Mouse (Mus musculus): ENCODE measurements at regions not wholly inside any gene's neighbourhood (a gene's known extent, or its start where the extent isn't known, plus 50 kb on each side); places are given as distances from the start of the nearest gene placed in this dataset.

- Histone ChIP-seq H3K36me3 (ENCODE audit: control insufficient read depth, insufficient read depth) (no peaks in the 10 kb centered on the region), H3K4me3 (no peak overlapping the region), H3K79me2 (ENCODE audit: control insufficient read depth, insufficient read depth) (no peaks in the 10 kb centered on the region), H3ac (ENCODE audit: control insufficient read depth, insufficient read length) (no peak overlapping the region), H3K4me2 (ENCODE audit: low read depth) (no peak overlapping the region), H3K27me3 (ENCODE audit: control insufficient read depth, insufficient read depth, insufficient read length) (no peaks in the 10 kb centered on the region)
- TF ChIP-seq USF1 (IDR thresholded peaks at IDR 0.05; ENCODE audit: low read depth), result no peak
- TF ChIP-seq TCF3 (IDR thresholded peaks at IDR 0.05; ENCODE audit: insufficient read length, low read depth), result no peak
- no peak for TF ChIP-seq E2F4 (IDR thresholded peaks at IDR 0.05; ENCODE audit: insufficient read depth)
- no peak for TF ChIP-seq POLR2A (IDR thresholded peaks at IDR 0.05; ENCODE audit: insufficient read length, low read depth)
- no peak for TF ChIP-seq MYOG (IDR thresholded peaks at IDR 0.05; ENCODE audit: control insufficient read depth in 1 of 3, insufficient read depth in 1 of 3, insufficient read length in 2 of 3, low read depth in 2 of 3)
- no peak for TF ChIP-seq SRF (IDR thresholded peaks at IDR 0.05; ENCODE audit: control insufficient read depth, insufficient read length, low read depth)
Measured at GRCm38 (mm10) chr12:10248110-10248509, 121.7 kb upstream of the Nt5c1b start.

GRCm38 (mm10) chr12:10256385-10256784, 113.4 kb upstream of the Nt5c1b start:
- Histone ChIP-seq H3K27me3 (ENCODE audit: control insufficient read depth, insufficient read depth, insufficient read length) (no peaks in the 10 kb centered on the region), H3K4me3 (no peak overlapping the region), H3K79me2 (ENCODE audit: control insufficient read depth, insufficient read depth) (no peaks in the 10 kb centered on the region), H3ac (ENCODE audit: control insufficient read depth, insufficient read length) (no peak overlapping the region), H3K36me3 (ENCODE audit: control insufficient read depth, insufficient read depth) (no peaks in the 10 kb centered on the region), H3K4me2 (ENCODE audit: low read depth) (no peak overlapping the region)
- TF ChIP-seq E2F4 (IDR thresholded peaks at IDR 0.05; ENCODE audit: insufficient read depth) (no peak), SRF (IDR thresholded peaks at IDR 0.05; ENCODE audit: control insufficient read depth, insufficient read length, low read depth) (no peak), MYOD1 (IDR thresholded peaks at IDR 0.05; ENCODE audit: control insufficient read depth in 1 of 3, insufficient read length in 2 of 3, low read depth in 2 of 3) (no peak), TCF3 (IDR thresholded peaks at IDR 0.05; ENCODE audit: insufficient read length, low read depth) (no peak), MAX (IDR thresholded peaks at IDR 0.05; ENCODE audit: low read depth) (no peak), MYOG (IDR thresholded peaks at IDR 0.05; ENCODE audit: control insufficient read depth in 1 of 3, insufficient read depth in 1 of 3, insufficient read length in 2 of 3, low read depth in 2 of 3) (no peak), CEBPB (IDR thresholded peaks at IDR 0.05; ENCODE audit: insufficient read depth, poor library complexity, severe bottlenecking) (no peak), POLR2A (IDR thresholded peaks at IDR 0.05; ENCODE audit: insufficient read length, low read depth) (no peak), POLR2AphosphoS2 (IDR thresholded peaks at IDR 0.05; ENCODE audit: insufficient read length, low read depth) (no peak), USF1 (IDR thresholded peaks at IDR 0.05; ENCODE audit: low read depth) (no peak), REST (IDR thresholded peaks at IDR 0.05; ENCODE audit: insufficient read depth, insufficient read length) (no peak), TCF12 (IDR thresholded peaks at IDR 0.05; ENCODE audit: insufficient read depth, poor library complexity, severe bottlenecking) (no peak)

- no peak overlapping the region for H3K4me3 ChIP-seq
- peak overlapping the region; percentile 34 for H3K4me2 ChIP-seq (ENCODE audit: low read depth)
- TF ChIP-seq TCF3 (IDR thresholded peaks at IDR 0.05; ENCODE audit: insufficient read length, low read depth) (no peak), POLR2AphosphoS2 (IDR thresholded peaks at IDR 0.05; ENCODE audit: insufficient read length, low read depth) (no peak), MYOG (IDR thresholded peaks at IDR 0.05; ENCODE audit: control insufficient read depth in 1 of 3, insufficient read depth in 1 of 3, insufficient read length in 2 of 3, low read depth in 2 of 3) (no peak), POLR2A (IDR thresholded peaks at IDR 0.05; ENCODE audit: insufficient read length, low read depth) (no peak), SRF (IDR thresholded peaks at IDR 0.05; ENCODE audit: control insufficient read depth, insufficient read length, low read depth) (no peak), REST (IDR thresholded peaks at IDR 0.05; ENCODE audit: insufficient read depth, insufficient read length) (no peak), MAX (IDR thresholded peaks at IDR 0.05; ENCODE audit: low read depth) (no peak), USF1 (IDR thresholded peaks at IDR 0.05; ENCODE audit: low read depth) (no peak), MYOD1 (IDR thresholded peaks at IDR 0.05; ENCODE audit: control insufficient read depth in 1 of 3, insufficient read length in 2 of 3, low read depth in 2 of 3) (no peak), CEBPB (IDR thresholded peaks at IDR 0.05; ENCODE audit: insufficient read depth, poor library complexity, severe bottlenecking) (no peak), E2F4 (IDR thresholded peaks at IDR 0.05; ENCODE audit: insufficient read depth) (no peak), TCF12 (IDR thresholded peaks at IDR 0.05; ENCODE audit: insufficient read depth, poor library complexity, severe bottlenecking) (no peak)
- H3K27me3 ChIP-seq (ENCODE audit: control insufficient read depth, insufficient read depth, insufficient read length), result no peaks in the 10 kb centered on the region
- no peaks in the 10 kb centered on the region for H3K79me2 ChIP-seq (ENCODE audit: control insufficient read depth, insufficient read depth)
- no peaks in the 10 kb centered on the region for H3K36me3 ChIP-seq (ENCODE audit: control insufficient read depth, insufficient read depth)
- H3ac ChIP-seq (ENCODE audit: control insufficient read depth, insufficient read length), result no peak overlapping the region
Measured at GRCm38 (mm10) chr12:10266201-10266600, 103.6 kb upstream of the Nt5c1b start.

- H3K4me2 ChIP-seq (ENCODE audit: low read depth), result no peak overlapping the region
- H3ac ChIP-seq (ENCODE audit: control insufficient read depth, insufficient read length), result no peak overlapping the region
- TF ChIP-seq POLR2A (IDR thresholded peaks at IDR 0.05; ENCODE audit: insufficient read length, low read depth), result no peak
- no peak for TF ChIP-seq MYOG (IDR thresholded peaks at IDR 0.05; ENCODE audit: control insufficient read depth in 1 of 3, insufficient read depth in 1 of 3, insufficient read length in 2 of 3, low read depth in 2 of 3)
- no peak for TF ChIP-seq USF1 (IDR thresholded peaks at IDR 0.05; ENCODE audit: low read depth)
- no peak for TF ChIP-seq TCF3 (IDR thresholded peaks at IDR 0.05; ENCODE audit: insufficient read length, low read depth)
- no peak for TF ChIP-seq MAX (IDR thresholded peaks at IDR 0.05; ENCODE audit: low read depth)
- TF ChIP-seq MYOD1 (IDR thresholded peaks at IDR 0.05; ENCODE audit: control insufficient read depth in 1 of 3, insufficient read length in 2 of 3, low read depth in 2 of 3), result no peak
- TF ChIP-seq REST (IDR thresholded peaks at IDR 0.05; ENCODE audit: insufficient read depth, insufficient read length), result no peak
- H3K79me2 ChIP-seq (ENCODE audit: control insufficient read depth, insufficient read depth), result no peaks in the 10 kb centered on the region
- H3K4me3 ChIP-seq, result no peak overlapping the region
- no peaks in the 10 kb centered on the region for H3K36me3 ChIP-seq (ENCODE audit: control insufficient read depth, insufficient read depth)
- no peaks in the 10 kb centered on the region for H3K27me3 ChIP-seq (ENCODE audit: control insufficient read depth, insufficient read depth, insufficient read length)
Measured at GRCm38 (mm10) chr12:10272038-10272437, 97.7 kb upstream of the Nt5c1b start.

GRCm38 (mm10) chr12:10275226-10275625, 94.5 kb upstream of the Nt5c1b start:
- H3ac ChIP-seq (ENCODE audit: control insufficient read depth, insufficient read length), result no peak overlapping the region
- no peaks in the 10 kb centered on the region for H3K36me3 ChIP-seq (ENCODE audit: control insufficient read depth, insufficient read depth)
- TF ChIP-seq MYOG (IDR thresholded peaks at IDR 0.05; ENCODE audit: control insufficient read depth in 1 of 3, insufficient read depth in 1 of 3, insufficient read length in 2 of 3, low read depth in 2 of 3) (no peak), TCF3 (IDR thresholded peaks at IDR 0.05; ENCODE audit: insufficient read length, low read depth) (no peak), TCF12 (IDR thresholded peaks at IDR 0.05; ENCODE audit: insufficient read depth, poor library complexity, severe bottlenecking) (no peak), USF1 (IDR thresholded peaks at IDR 0.05; ENCODE audit: low read depth) (no peak)
- no peaks in the 10 kb centered on the region for H3K79me2 ChIP-seq (ENCODE audit: control insufficient read depth, insufficient read depth)
- H3K27me3 ChIP-seq (ENCODE audit: control insufficient read depth, insufficient read depth, insufficient read length), result no peaks in the 10 kb centered on the region
- H3K4me2 ChIP-seq (ENCODE audit: low read depth), result peak overlapping the region; percentile 35
- H3K4me3 ChIP-seq, result no peak overlapping the region

Measured in myocyte (in vitro differentiated cells).